Mouse (Mus musculus) megakaryocyte, embryonic 14.5 days (primary cell): ENCODE measurements around the gene Cspg5.

Experiments used
- FLI1 ChIP-seq: IDR thresholded peaks from 2 replicates; pipeline ENCODE4 v1.6.1; 2012; ENCODE audit warnings: low read length, inconsistent platforms, mixed read lengths
- GATA1 ChIP-seq: IDR thresholded peaks from 3 replicates; pipeline ENCODE4 v1.6.1; 2012; ENCODE audit warnings: mixed read lengths, low read length, inconsistent platforms, borderline replicate concordance

DNA sequence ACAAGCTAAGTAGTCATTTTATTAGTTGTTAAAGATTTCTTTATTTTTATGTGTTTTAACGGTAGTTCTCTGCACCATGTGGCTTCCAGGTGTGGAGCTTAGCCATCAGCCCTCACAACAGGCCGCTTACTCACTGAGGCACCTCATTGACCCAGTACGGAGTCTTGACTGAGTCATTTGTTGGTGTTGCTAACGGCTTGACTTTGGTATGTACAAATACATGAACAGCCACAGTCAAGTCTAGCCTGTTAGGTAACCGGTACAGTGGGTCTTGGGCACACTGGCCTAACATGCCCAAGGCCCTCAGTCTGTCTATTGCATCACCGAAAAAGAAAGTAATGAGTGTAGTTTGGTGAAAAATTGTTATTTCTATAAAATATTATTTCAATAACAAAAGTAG is 14.9 kb upstream of the Cspg5 start:
- no peak for TF ChIP-seq GATA1
- TF ChIP-seq FLI1: no peak
